Mouse (Mus musculus) olfactory bulb, adult 2 months (tissue): ENCODE measurements around the gene Tcf7l2. TPM values are rescaled to one million over a fixed set of nuclear protein-coding genes. Genes with fewer than 3 reads are reported as not detected.

ENCODE experiments used
- H3K27ac ChIP-seq: fragments of 200-500 bp; 2 replicates; pipeline ENCODE4 v1.5.1; 2012; ENCODE audit warnings: low read depth, low read length; ENCODE audit not compliant: insufficient read depth
- H3K4me1 ChIP-seq: fragments of 200-500 bp; 2 replicates; pipeline ENCODE4 v1.6.1; 2012; ENCODE audit warnings: low read length; ENCODE audit not compliant: control insufficient read depth, insufficient read depth
- H3K4me3 ChIP-seq: fragments of 200-500 bp; 2 replicates; pipeline ENCODE4 v1.5.1; 2012; ENCODE audit warnings: mild to moderate bottlenecking, low read depth, low read length, moderate library complexity; ENCODE audit not compliant: insufficient read depth
- CTCF ChIP-seq: fragments of 200-500 bp; IDR thresholded peaks from 2 replicates; pipeline ENCODE4 v1.5.1; 2012; ENCODE audit warnings: low read depth, mild to moderate bottlenecking, low read length, moderate library complexity; ENCODE audit not compliant: insufficient read depth
- POLR2A ChIP-seq: fragments of 200-500 bp; IDR thresholded peaks from 2 replicates; pipeline ENCODE4 v1.6.1; 2012; ENCODE audit warnings: mild to moderate bottlenecking, low read depth, low read length, moderate library complexity; ENCODE audit not compliant: insufficient read depth
- WGBS: fragments of 180-500 bp; shearing (Covaris S2); methylation state at CpG from one replicate; pipeline ENCODE4 v1.1.7; 2018; 5-methylcytosine and 5-hydroxymethylcytosine counted together
- polyA plus RNA-seq: library from polyadenylated mRNA; stranded (reverse); fragments of >200 nt; gene quantifications from 2 replicates; pipeline ENCODE4 v1.2.4, GENCODE M21; 2012; ENCODE audit warnings: low replicate concordance; ENCODE audit not compliant: missing spikeins, insufficient read depth, insufficient read length

Gene Tcf7l2
- polyA plus RNA-seq, 1 experiment: not detected

- no peak for TF ChIP-seq CTCF
- TF ChIP-seq POLR2A: no peak
- 0 out of 2 replicates have a peak, but pooled peaks cover 5% of the 10 kb centered on the region for H3K4me1 ChIP-seq
- no peak overlapping the region for H3K27ac ChIP-seq
- 79% methylated on average over 6 of the region's 6 CpGs for WGBS
- H3K4me3 ChIP-seq: no peak overlapping the region
Measured at GRCm38 (mm10) chr19:55956745-55957144, 215.1 kb downstream of the Tcf7l2 start.

GRCm38 (mm10) chr19:55964421-55964820 lies 222.8 kb downstream of the Tcf7l2 start:
- no peak overlapping the region for H3K27ac ChIP-seq
- 96% methylated on average over 3 of the region's 3 CpGs for WGBS
- TF ChIP-seq POLR2A (no peak), CTCF (no peak)

GRCm38 (mm10) chr19:55966066-55966465 lies 224.4 kb downstream of the Tcf7l2 start:
- H3K27ac ChIP-seq: no peak overlapping the region
- TF ChIP-seq CTCF: no peak
- no peak for TF ChIP-seq POLR2A
- H3K4me1 ChIP-seq: peaks cover 12% of the 10 kb centered on the region
- no peak overlapping the region for H3K4me3 ChIP-seq
- 60% methylated on average over 7 of the region's 7 CpGs for WGBS

More at GRCm38 (mm10) chr19:55964421-55964820, 222.8 kb downstream of the Tcf7l2 start:
- H3K4me1 ChIP-seq: no peaks in the 10 kb centered on the region
- no peak overlapping the region for H3K4me3 ChIP-seq

GRCm38 (mm10) chr19:55969929-55970531 lies 228.4 kb downstream of the Tcf7l2 start:
- Histone ChIP-seq H3K4me1 (peaks cover 12% of the 10 kb centered on the region), H3K27ac (no peak overlapping the region; the same call in 1 of the 2 replicates), H3K4me3 (no peak overlapping the region)
- no peak for TF ChIP-seq CTCF
- no peak for TF ChIP-seq POLR2A
- WGBS: 28% methylated on average over 14 of the region's 14 CpGs

- 90% methylated on average over 9 of the region's 9 CpGs for WGBS
- no peak overlapping the region for H3K27ac ChIP-seq
- no peaks in the 10 kb centered on the region for H3K4me1 ChIP-seq
- no peak for TF ChIP-seq CTCF
- no peak for TF ChIP-seq POLR2A
- H3K4me3 ChIP-seq: no peak overlapping the region
Measured at GRCm38 (mm10) chr19:55976073-55976472, 234.5 kb downstream of the Tcf7l2 start.
